Mouse (Mus musculus) kidney, postnatal 25 days (tissue): ENCODE measurements around the gene Xrn1.
A peak's percentile ranks its signal among the peaks of the same experiment; 100 is the strongest.
"Not testable (repeated sequence)": the region's sequence is repeated elsewhere in the genome, so short reads cannot be mapped to it uniquely, and the experiment has no call there.

ENCODE experiments used
- DNase-seq, 2 experiments: peaks; one replicate each; pipeline ENCODE4 v3.0.0; 2021; ENCODE audit warnings: mixed read lengths in 2 of 2

The Xrn1 gene

GRCm38 (mm10) chr9:96054878-96055277 lies 100.3 kb downstream of the Xrn1 start:
- no peak for DNase-seq

- DNase-seq, result peak; percentile 43 to 45
Measured at GRCm38 (mm10) chr9:96056417-96057223, 102.1 kb downstream of the Xrn1 start.

- no peak for DNase-seq
Measured at GRCm38 (mm10) chr9:96063083-96063802, 108.7 kb downstream of the Xrn1 start.

- DNase-seq, result peak; percentile 66 to 84
Measured at GRCm38 (mm10) chr9:96063803-96064475, 109.4 kb downstream of the Xrn1 start.

GRCm38 (mm10) chr9:96067507-96067906 lies 112.9 kb downstream of the Xrn1 start:
- DNase-seq, result no peak

GRCm38 (mm10) chr9:96078752-96079315 lies 124.3 kb downstream of the Xrn1 start:
- DNase-seq, result no peak

- DNase-seq, result no peak
Measured at GRCm38 (mm10) chr9:96085293-96085692, 130.7 kb downstream of the Xrn1 start.

- peak; percentile 11 to 50 for DNase-seq
Measured at GRCm38 (mm10) chr9:96087671-96088070, 133.1 kb downstream of the Xrn1 start.

- DNase-seq, result not testable (repeated sequence)
Measured at GRCm38 (mm10) chr9:96088456-96088855, 133.9 kb downstream of the Xrn1 start.

- not testable (repeated sequence) for DNase-seq
Measured at GRCm38 (mm10) chr9:96092637-96093036, 138.1 kb downstream of the Xrn1 start.

GRCm38 (mm10) chr9:96093221-96093620 lies 138.7 kb downstream of the Xrn1 start:
- peak; percentile 16 to 47 for DNase-seq

GRCm38 (mm10) chr9:96094341-96094740 lies 139.8 kb downstream of the Xrn1 start:
- DNase-seq, result peak; percentile 61 to 88

- peak in 1 of 2 experiments; percentile 21 for DNase-seq
Measured at GRCm38 (mm10) chr9:96095192-96095591, 140.6 kb downstream of the Xrn1 start.

GRCm38 (mm10) chr9:96102846-96103245 lies 148.3 kb downstream of the Xrn1 start:
- no peak for DNase-seq
